Mouse (Mus musculus) embryonic fibroblast, embryonic 13.5 days (primary cell): Measurements from ENCODE around the gene C2cd5.

Experiments
- CTCF ChIP-seq: IDR thresholded peaks from 2 replicates; pipeline ENCODE4 v1.5.1; 2011; ENCODE audit warnings: mild to moderate bottlenecking, control low read depth, low read length, moderate library complexity, borderline replicate concordance; ENCODE audit not compliant: insufficient read depth
- POLR2A ChIP-seq: IDR thresholded peaks from 2 replicates; pipeline ENCODE4 v1.6.1; 2011; ENCODE audit warnings: low read depth, mild to moderate bottlenecking, control low read depth, low read length, moderate library complexity

- TF ChIP-seq CTCF (no peak), POLR2A (no peak)
These were observed 72.0 kb downstream of the C2cd5 start for GRCm38 (mm10) chr6:143027896-143028295.
